Mouse (Mus musculus) left cerebral cortex, adult 11 months (tissue): ENCODE data around the gene Olfr138.

Experiments used
- DNase-seq: peaks from one replicate; pipeline ENCODE4 v3.0.0; 2022; ENCODE audit warnings: low spot score

Gene Olfr138

DNA sequence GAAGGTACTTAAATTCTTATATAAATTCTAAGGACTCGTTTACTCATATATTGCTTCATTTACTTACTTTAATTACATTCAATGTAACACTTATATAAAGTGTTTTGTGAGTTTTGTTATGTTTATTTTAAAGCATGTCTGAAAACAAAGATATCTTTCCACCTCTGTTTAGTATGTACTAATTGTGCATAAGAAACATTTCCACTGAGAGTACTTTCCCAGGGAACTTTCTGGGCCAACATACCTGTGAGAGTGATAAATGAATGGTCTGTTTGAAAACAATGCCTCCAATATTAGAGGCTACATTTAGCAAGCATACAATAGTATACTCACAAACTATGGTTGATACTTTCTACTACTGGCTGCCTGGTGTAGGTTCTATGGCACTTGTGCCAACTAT, at the start of gene Olfr138:
Gene Olfr138, plus strand, starts transcription at position 301 of the 400 bp plus-strand sequence.
- no peak for DNase-seq

GRCm38 (mm10) chr17:38307470-38307869, 46.6 kb downstream of the Olfr138 start, which contains the start of gene Olfr137:
Olfr137 (minus strand) TSS chr17:38307570.
- no peak for DNase-seq
